In genomic region chr6:65764459-65764858, GRCm38 (mm10) we compare ENCODE assay signal across 12 mouse cellular contexts.
"Had no signal": no experiment of that assay in that cellular context is flagged by ENCODE, and none has a peak within 500 bp of the region (broad histone marks: within the 10 kb centered on the region; RNA-seq: fewer than 3 reads in every experiment).

No protein-coding gene starts in this region.

- H3K27me3 ChIP-seq: limb, embryonic 15.5 days; liver, embryonic 12.5 days had no signal

- H3K4me3 ChIP-seq: limb, embryonic 15.5 days; liver, embryonic 12.5 days; midbrain, embryonic 12.5 days; myocyte had no signal

- H3K4me2 ChIP-seq: limb, embryonic 15.5 days; liver, embryonic 12.5 days; lung, embryonic 14.5 days had no signal

- DNase-seq: layer of hippocampus, adult 9-11 months; layer of hippocampus, postnatal 36 days; lung, postnatal 4 days; right cerebral cortex, adult 18-20 months; right cerebral cortex, postnatal 25 days; thymus, postnatal 4 days had no signal

- H3K36me3 ChIP-seq: limb, embryonic 15.5 days; liver, embryonic 12.5 days; midbrain, embryonic 12.5 days had no signal

- H3K9me3 ChIP-seq: limb, embryonic 15.5 days; liver, embryonic 12.5 days; midbrain, embryonic 12.5 days had no signal

- H3K9ac ChIP-seq: limb, embryonic 15.5 days; liver, embryonic 12.5 days; lung, embryonic 14.5 days; midbrain, embryonic 12.5 days had no signal

- H3K27ac ChIP-seq: limb, embryonic 15.5 days; liver, embryonic 12.5 days; midbrain, embryonic 12.5 days; stomach, postnatal 0 days had no signal

- H3K4me1 ChIP-seq: liver, embryonic 12.5 days had no signal

- ATAC-seq: liver, embryonic 12.5 days had no signal
